Mouse (Mus musculus) CH12.LX (cell line): Measurements from ENCODE around the gene Lypd6b. TPM values are rescaled to one million over a fixed set of nuclear protein-coding genes. Genes with fewer than 3 reads are reported as not detected.

ENCODE experiments used
- DNase-seq: peaks from one replicate; pipeline ENCODE4 v3.0.0-alpha.2; 2013; ENCODE audit errors: extremely low read depth
- H3K27ac ChIP-seq: 2 replicates; pipeline ENCODE4 v1.5.1; 2012; ENCODE audit warnings: low read depth, mild to moderate bottlenecking, control low read depth, moderate library complexity; ENCODE audit not compliant: insufficient read depth
- H3K27me3 ChIP-seq: replicated peaks from 2 replicates; pipeline ENCODE3; 2012; ENCODE audit warnings: inconsistent platforms
- H3K36me3 ChIP-seq, 2 experiments: replicated peaks in 1 of 2; 2 replicates each; pipeline versions ENCODE3 to v1.6.1; 2012; ENCODE audit warnings: inconsistent platforms in 1 of 2, low read length in 1 of 2, mild to moderate bottlenecking in 1 of 2, mixed read lengths in 1 of 2, moderate library complexity in 1 of 2; ENCODE audit not compliant: control insufficient read depth in 1 of 2, insufficient read depth in 1 of 2
- H3K4me1 ChIP-seq, 2 experiments: 2 replicates each; pipeline ENCODE4 v1.6.1; 2012; ENCODE audit warnings: inconsistent platforms in 1 of 2, moderate library complexity in 1 of 2; ENCODE audit not compliant: insufficient read depth in 2 of 2, control insufficient read depth in 1 of 2
- H3K4me2 ChIP-seq: 2 replicates; pipeline ENCODE4 v1.6.1; 2012; ENCODE audit warnings: low read depth, mild to moderate bottlenecking, control low read depth; ENCODE audit not compliant: poor library complexity, insufficient read depth, severe bottlenecking
- H3K4me3 ChIP-seq, 3 experiments: fragments of 150-350 bp in 1 of 3; sonication (generic) in 1 of 3; replicated peaks in 1 of 3; 2 replicates each; pipeline versions ENCODE3 to v1.5.1; 2011 to 2012; ENCODE audit warnings: low read depth in 2 of 3, low read length in 2 of 3, mild to moderate bottlenecking in 2 of 3, moderate library complexity in 2 of 3, control low read depth in 1 of 3, improper control_type of control experiment in 1 of 3, inconsistent platforms in 1 of 3, mixed read lengths in 1 of 3; ENCODE audit not compliant: poor library complexity in 1 of 3
- H3K79me2 ChIP-seq: replicated peaks from 2 replicates; pipeline ENCODE4 v1.6.1; 2012; ENCODE audit warnings: mild to moderate bottlenecking, moderate library complexity; ENCODE audit not compliant: control insufficient read depth, poor library complexity, insufficient read depth, severe bottlenecking; ENCODE audit errors: extremely low read depth
- H3K9ac ChIP-seq: 2 replicates; pipeline ENCODE4 v1.6.1; 2012; ENCODE audit warnings: low read depth, mild to moderate bottlenecking, control low read depth, moderate library complexity; ENCODE audit not compliant: insufficient read depth
- H3K9me3 ChIP-seq: replicated peaks from 2 replicates; pipeline ENCODE3; 2012; ENCODE audit warnings: low read length, inconsistent platforms, mixed read lengths
- BHLHE40 ChIP-seq: IDR thresholded peaks from 2 replicates; pipeline ENCODE4 v1.6.1; 2011; ENCODE audit warnings: mild to moderate bottlenecking, low read depth, low read length, improper control_type of control experiment
- ELF1 ChIP-seq: IDR thresholded peaks from 2 replicates; pipeline ENCODE4 v1.6.1; 2014; ENCODE audit warnings: low read depth, mild to moderate bottlenecking, inconsistent platforms, low read length, improper control_type of control experiment
- EP300 ChIP-seq: IDR thresholded peaks from 2 replicates; pipeline ENCODE4 v1.6.1; 2011; ENCODE audit warnings: low read length, improper control_type of control experiment
- ETS1 ChIP-seq: conservative IDR thresholded peaks from 2 replicates; pipeline ENCODE4 v1.6.1; 2012; ENCODE audit warnings: low read depth, mild to moderate bottlenecking, inconsistent platforms, low read length, improper control_type of control experiment, moderate library complexity
- GABPA ChIP-seq: IDR thresholded peaks from 2 replicates; pipeline ENCODE4 v1.6.1; 2012; ENCODE audit warnings: low read depth, low read length, improper control_type of control experiment, inconsistent platforms; ENCODE audit not compliant: insufficient replicate concordance
- HCFC1 ChIP-seq: IDR thresholded peaks from 2 replicates; pipeline ENCODE4 v1.6.1; 2012; ENCODE audit warnings: low read depth, mild to moderate bottlenecking, inconsistent platforms, low read length, improper control_type of control experiment
- IRF4 ChIP-seq: IDR thresholded peaks from 2 replicates; pipeline ENCODE4 v1.6.1; 2014; ENCODE audit warnings: low read depth, mild to moderate bottlenecking, inconsistent platforms, low read length, improper control_type of control experiment
- JUN ChIP-seq: IDR thresholded peaks from 2 replicates; pipeline ENCODE4 v1.6.1; 2011; ENCODE audit warnings: low read depth, mild to moderate bottlenecking, low read length, improper control_type of control experiment, moderate library complexity; ENCODE audit not compliant: insufficient read depth
- MAFK ChIP-seq: IDR thresholded peaks from 2 replicates; pipeline ENCODE4 v1.6.1; 2011; ENCODE audit warnings: low read length, improper control_type of control experiment; ENCODE audit not compliant: insufficient replicate concordance
- MAX ChIP-seq: IDR thresholded peaks from 2 replicates; pipeline ENCODE4 v1.6.1; 2011; ENCODE audit warnings: low read length, improper control_type of control experiment
- MAZ ChIP-seq: IDR thresholded peaks from 2 replicates; pipeline ENCODE4 v1.6.1; 2012; ENCODE audit warnings: low read depth, mild to moderate bottlenecking, inconsistent platforms, low read length, improper control_type of control experiment, moderate library complexity
- MYC ChIP-seq: IDR thresholded peaks from 2 replicates; pipeline ENCODE4 v1.6.1; 2011; ENCODE audit warnings: low read depth, mild to moderate bottlenecking, improper control_type of control experiment, low read length
- NELFE ChIP-seq: IDR thresholded peaks from 2 replicates; pipeline ENCODE4 v1.6.1; 2011; ENCODE audit warnings: low read depth, low read length, improper control_type of control experiment
- RCOR1 ChIP-seq: conservative IDR thresholded peaks from 2 replicates; pipeline ENCODE4 v1.6.1; 2012; ENCODE audit warnings: low read depth, mild to moderate bottlenecking, inconsistent platforms, low read length, improper control_type of control experiment
- SMC3 ChIP-seq: IDR thresholded peaks from 2 replicates; pipeline ENCODE4 v1.6.1; 2011; ENCODE audit warnings: low read depth, low read length, improper control_type of control experiment
- TCF12 ChIP-seq: IDR thresholded peaks from 2 replicates; pipeline ENCODE4 v1.6.1; 2014; ENCODE audit warnings: low read depth, mild to moderate bottlenecking, inconsistent platforms, low read length, improper control_type of control experiment
- USF1 ChIP-seq: IDR thresholded peaks from 2 replicates; pipeline ENCODE4 v1.6.1; 2014; ENCODE audit warnings: low read depth, mild to moderate bottlenecking, inconsistent platforms, low read length, improper control_type of control experiment
- ZMIZ1 ChIP-seq: IDR thresholded peaks from 2 replicates; pipeline ENCODE4 v1.6.1; 2012; ENCODE audit warnings: low read depth, mild to moderate bottlenecking, inconsistent platforms, low read length, improper control_type of control experiment
- ZNF384 ChIP-seq: IDR thresholded peaks from 2 replicates; pipeline ENCODE4 v1.6.1; 2012; ENCODE audit warnings: low read depth, low read length, improper control_type of control experiment, inconsistent platforms
- dilution Hi-C: fragments of 300-500 bp; cut with MboI; formaldehyde crosslinking; loops from 2 replicates; pipeline ENCODE4 v1.14.3; 2020; ENCODE audit warnings: low sequenced_read_pairs; ENCODE audit not compliant: extremely low pct_unique_long_range_greater_than_20kb, extremely low pct_ligation_motif_present
- in situ Hi-C: fragments of 300-500 bp; cut with MboI; formaldehyde crosslinking; loops from 3 replicates; pipeline ENCODE4 v1.14.3; 2019; ENCODE audit warnings: low sequenced_read_pairs, low pct_ligation_motif_present, low pct_unique_long_range_greater_than_20kb, mixed read lengths
- polyA plus RNA-seq: library from polyadenylated mRNA; unstranded; fragments of >175 nt; gene quantifications from 2 replicates; pipeline ENCODE4 v1.2.1, GENCODE M21; 2012; ENCODE audit warnings: low read depth; ENCODE audit not compliant: insufficient read length
- total RNA-seq, 2 experiments: library from RNA; depleted of rRNA; stranded (reverse); fragments of 300-350 nt in 1 of 2; fragments of >200 nt in 1 of 2; gene quantifications; 2 replicates each; pipeline ENCODE4 v1.2.3; 2012 to 2014

Lypd6b gene
- 0.50 and 1.4 TPM in 2 replicates for total RNA-seq (2012; rRNA removed)
- total RNA-seq (2014; rRNA removed): 0.09 and 0.15 TPM in 2 replicates
- not detected in 2 replicates for polyA plus RNA-seq

DNA sequence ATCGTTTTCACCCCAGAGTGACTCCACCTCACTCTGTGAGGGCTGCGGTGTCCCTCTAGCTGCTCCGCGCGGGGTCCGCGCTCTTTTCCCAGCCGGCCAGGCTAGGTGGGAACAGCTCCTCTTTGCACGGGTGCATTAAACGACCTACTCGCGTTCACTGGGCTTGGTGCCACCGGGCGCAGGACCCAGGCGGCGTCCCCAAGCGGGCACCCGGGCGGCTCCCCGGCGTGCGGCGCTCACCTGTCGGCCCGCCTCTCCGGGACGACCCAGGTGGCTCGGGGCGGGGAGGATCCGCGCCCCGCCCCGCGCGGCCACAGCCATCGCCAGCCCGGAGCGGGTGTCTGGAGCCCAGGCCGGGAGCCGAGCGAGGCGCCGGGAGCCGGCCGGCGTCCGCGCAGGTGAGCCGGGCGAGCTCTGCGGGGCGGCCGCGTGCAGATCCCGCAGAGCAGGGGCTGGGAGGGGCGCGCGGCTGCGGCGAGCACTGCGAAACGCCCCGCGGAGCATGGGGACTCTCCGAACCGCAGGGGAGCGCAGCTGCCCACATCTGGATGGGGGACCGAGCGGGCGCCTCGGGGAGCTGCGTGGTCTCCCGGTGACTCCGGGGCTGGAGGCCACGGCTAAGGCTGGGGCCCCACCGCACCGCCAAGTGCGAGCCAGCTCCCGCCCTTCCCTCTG lies at the start of gene Lypd6b:
Lypd6b (plus strand) TSS at position 313 of the 675 bp plus-strand sequence.
- Histone ChIP-seq H3K79me2 (no peaks in the 10 kb centered on the region), H3K9ac (no peak within 1 kb of the TSS), H3K4me3 (no peak within 1 kb of the TSS), H3K9me3 (peaks cover 10% of the 10 kb centered on the region), H3K27ac (no peak within 1 kb of the TSS), H3K4me2 (no peak within 1 kb of the TSS), H3K4me1 (peaks cover 3 to 15% of the 10 kb centered on the region in 2 experiments), H3K36me3 (no peaks in the 10 kb centered on the region), H3K27me3 (no peaks in the 10 kb centered on the region)
- DNase-seq: no peak
- TF ChIP-seq RCOR1 (no peak), BHLHE40 (no peak), IRF4 (no peak), MAZ (no peak), TCF12 (no peak), JUN (no peak), GABPA (no peak), ETS1 (no peak), HCFC1 (no peak), ELF1 (no peak)
- in situ Hi-C loops (no loop called here), dilution Hi-C loops (no loop called here)

DNA sequence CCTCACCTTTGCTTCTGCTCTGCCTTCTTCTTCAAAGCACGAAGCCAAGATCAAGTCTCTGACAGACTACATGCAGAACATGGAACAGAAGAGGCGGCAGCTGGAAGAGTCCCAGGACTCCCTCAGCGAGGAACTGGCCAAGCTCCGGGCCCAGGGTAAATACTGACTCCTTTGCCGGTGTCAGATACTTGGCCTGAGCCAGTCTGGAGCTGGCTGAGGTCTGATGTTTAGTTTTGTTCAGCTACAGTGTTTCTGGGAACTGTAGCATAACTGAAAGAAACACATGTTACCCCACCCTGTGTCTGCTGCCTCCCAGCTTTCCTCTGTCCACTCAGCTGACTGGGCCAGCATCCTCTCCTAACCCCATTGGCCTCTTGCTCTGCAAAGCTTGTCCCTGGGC lies 48.4 kb upstream of the Lypd6b start:
- in situ Hi-C loops (loop anchor here (25.0 kb wide), 1 partner anchor 827 kb away; no protein-coding TSS in a partner anchor), dilution Hi-C loops (no loop called here)
- H3K4me2 ChIP-seq: no peak overlapping the region
- H3K4me1 ChIP-seq: peaks cover 15 to 33% of the 10 kb centered on the region in 2 experiments
- no peaks in the 10 kb centered on the region for H3K9me3 ChIP-seq
- DNase-seq: no peak
- H3K9ac ChIP-seq: no peak overlapping the region
- H3K36me3 ChIP-seq: no peaks in the 10 kb centered on the region
- no peak overlapping the region for H3K27ac ChIP-seq
- TF ChIP-seq MAFK (no peak), ZNF384 (no peak), NELFE (no peak), HCFC1 (no peak), TCF12 (no peak), MYC (no peak), BHLHE40 (no peak), SMC3 (no peak), MAX (no peak), ZMIZ1 (no peak), EP300 (no peak), RCOR1 (no peak), USF1 (no peak), ETS1 (no peak)
- H3K27me3 ChIP-seq: no peaks in the 10 kb centered on the region
- H3K4me3 ChIP-seq: no peak overlapping the region
- no peaks in the 10 kb centered on the region for H3K79me2 ChIP-seq
